Mouse (Mus musculus) embryo, embryonic 10.5 days (tissue): ENCODE measurements around the gene Slc26a6.

Experiments
- DNase-seq: peaks from one replicate; pipeline ENCODE4 v3.0.0-alpha.2; 2015; ENCODE audit warnings: low spot score

Gene Slc26a6

DNA sequence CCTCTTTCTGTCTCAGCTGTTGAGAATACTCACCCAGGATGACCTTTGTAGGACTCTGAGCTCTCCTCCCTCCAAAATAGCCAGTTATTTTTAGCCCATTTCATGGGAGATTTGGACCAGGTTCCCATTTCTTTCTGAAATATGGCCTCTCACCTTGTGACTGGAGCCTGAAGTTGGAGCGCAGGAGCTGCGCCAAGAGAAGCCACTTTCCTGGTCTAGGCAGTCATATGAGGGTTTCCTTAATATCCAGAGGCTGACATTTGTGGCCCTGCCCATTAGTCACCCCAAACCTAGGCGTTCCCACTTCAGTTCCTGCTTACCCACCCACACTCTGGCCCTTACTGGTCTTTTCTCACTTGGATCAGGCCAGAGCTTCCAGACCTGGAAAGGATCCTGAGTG, at the start of gene Slc26a6:
Gene Slc26a6, plus strand, starts transcription at position 308 of the 400 bp plus-strand sequence.
- DNase-seq = no peak

DNA sequence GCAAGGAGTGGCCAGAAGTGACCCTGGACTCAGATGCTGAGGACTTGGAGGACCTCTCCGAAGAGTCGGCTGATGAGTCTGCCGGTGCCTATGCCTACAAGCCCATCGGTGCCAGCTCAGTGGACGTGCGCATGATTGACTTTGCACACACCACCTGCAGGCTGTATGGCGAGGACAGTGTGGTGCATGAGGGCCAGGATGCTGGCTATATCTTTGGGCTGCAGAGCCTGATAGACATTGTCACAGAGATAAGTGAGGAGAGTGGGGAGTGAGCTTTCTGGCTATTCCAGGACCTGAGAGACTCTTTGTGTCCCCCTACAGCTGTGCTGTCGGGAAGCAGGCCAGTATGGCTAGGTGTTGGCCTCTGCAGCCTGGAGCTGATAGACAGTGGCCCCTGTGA, 47.3 kb upstream of the Slc26a6 start:
- no peak for DNase-seq

GRCm38 (mm10) chr9:108806379-108806778, 46.7 kb upstream of the Slc26a6 start:
- no peak for DNase-seq

- DNase-seq = no peak
Measured at GRCm38 (mm10) chr9:108806831-108807230, 46.3 kb upstream of the Slc26a6 start.

DNA sequence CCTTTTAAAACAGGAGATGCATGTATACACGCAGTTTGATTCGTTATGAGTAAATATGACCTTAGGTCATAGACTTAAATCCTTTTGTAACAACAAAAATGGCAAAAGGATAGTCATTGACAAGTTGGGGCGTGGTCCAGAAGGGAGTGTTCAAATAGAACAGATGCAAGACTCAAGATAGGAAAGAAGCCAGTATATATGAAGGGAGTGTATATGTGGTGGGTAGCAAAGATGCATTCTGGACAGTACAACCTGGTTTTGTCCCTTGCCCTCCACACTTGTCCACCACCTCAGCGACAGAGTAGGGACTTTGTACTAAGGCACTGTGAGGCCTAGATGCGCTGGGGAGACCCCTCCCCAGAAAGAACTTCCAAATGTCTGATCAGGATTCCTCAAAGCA, 45.4 kb upstream of the Slc26a6 start:
- no peak for DNase-seq

- DNase-seq = peak; percentile 96
Measured at GRCm38 (mm10) chr9:108808163-108808665, 44.9 kb upstream of the Slc26a6 start, which contains the start of gene Nckipsd. TSS of gene Nckipsd (plus strand) at chr9:108808368.

- no peak for DNase-seq
Measured at GRCm38 (mm10) chr9:108809188-108809587, 43.9 kb upstream of the Slc26a6 start.

DNA sequence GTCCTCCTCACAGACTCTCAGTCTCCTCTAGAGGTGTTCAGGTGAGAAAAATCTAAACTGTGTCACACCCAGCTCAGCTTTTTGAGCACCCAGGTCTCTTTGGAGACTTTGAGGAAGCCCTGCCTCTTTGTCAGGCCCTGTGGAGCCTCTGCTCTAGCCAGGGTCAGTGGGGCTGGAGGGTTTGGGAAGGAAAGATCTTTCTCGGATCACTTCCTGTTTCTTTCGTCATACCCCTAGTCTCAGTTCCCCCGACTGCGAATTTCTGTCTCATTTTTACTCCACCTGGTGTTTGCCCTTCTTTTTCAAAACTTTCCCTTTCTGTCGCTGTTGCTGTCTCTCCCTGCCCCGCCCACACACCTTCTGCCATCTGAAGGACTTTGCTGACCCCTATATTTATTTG, 43.4 kb upstream of the Slc26a6 start:
- no peak for DNase-seq

- no peak for DNase-seq
Measured at GRCm38 (mm10) chr9:108810516-108810915, 42.6 kb upstream of the Slc26a6 start.

DNA sequence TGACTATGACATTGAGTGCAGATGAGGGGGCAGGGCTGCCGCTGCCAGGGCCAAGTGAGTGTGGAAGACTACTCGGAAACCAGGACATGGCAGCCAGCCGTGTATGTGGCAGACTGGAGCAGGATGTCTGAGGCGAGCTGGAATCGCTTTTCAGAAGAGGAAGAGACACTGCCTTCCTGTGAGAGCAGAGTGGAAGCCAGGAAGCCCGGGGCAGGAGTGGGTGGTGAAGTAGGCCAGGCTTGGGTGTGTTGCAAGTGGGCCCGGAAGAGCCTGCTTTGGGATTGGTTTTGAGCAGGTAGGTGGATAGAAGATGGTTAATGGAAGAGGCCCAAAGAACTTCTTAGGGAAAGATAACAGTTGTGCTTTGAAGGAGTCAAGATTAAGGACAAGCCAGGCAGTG, 37.5 kb upstream of the Slc26a6 start:
- no peak for DNase-seq

DNA sequence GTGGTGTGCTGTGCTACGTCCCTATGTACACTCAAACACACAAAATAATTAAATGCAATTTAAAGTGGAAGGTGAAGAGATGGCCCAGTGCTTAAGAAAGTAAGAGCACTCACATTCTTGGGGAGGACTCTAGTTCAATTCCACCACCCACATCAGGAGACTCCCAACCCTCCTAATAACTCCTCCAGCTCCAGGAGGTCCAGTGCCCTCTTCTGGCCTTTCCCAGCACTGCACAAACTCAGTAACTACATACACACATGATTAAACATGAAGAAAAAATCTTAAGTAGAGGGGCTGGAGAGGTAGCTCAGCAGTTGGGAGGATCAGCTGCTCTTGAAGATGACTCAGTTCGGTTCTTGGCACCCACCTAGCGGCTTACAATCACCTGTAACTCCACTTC, 33.6 kb upstream of the Slc26a6 start:
- peak; percentile 76 for DNase-seq

DNA sequence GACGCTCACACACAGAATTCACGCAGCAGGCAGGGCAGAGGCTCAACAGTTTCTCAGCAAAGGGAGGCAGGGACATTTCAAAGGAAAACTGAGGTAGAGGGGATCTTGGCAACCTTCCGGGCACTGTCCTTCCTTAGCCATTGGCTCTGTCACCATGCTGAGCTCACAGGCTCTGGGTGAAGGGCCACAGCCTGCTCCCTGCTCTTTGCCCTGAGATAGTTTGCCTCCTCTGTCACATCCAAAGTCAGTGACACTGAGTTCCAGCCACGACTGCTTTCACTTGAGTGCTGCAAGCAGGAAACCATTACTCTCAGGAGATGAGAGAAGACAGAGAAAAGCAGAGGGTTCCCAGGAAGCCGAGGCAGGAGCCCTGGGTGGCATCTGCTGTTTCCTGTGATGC, 33.0 kb upstream of the Slc26a6 start:
- no peak for DNase-seq

- DNase-seq = peak; percentile 43
Measured at GRCm38 (mm10) chr9:108824144-108824685, 28.9 kb upstream of the Slc26a6 start.

DNA sequence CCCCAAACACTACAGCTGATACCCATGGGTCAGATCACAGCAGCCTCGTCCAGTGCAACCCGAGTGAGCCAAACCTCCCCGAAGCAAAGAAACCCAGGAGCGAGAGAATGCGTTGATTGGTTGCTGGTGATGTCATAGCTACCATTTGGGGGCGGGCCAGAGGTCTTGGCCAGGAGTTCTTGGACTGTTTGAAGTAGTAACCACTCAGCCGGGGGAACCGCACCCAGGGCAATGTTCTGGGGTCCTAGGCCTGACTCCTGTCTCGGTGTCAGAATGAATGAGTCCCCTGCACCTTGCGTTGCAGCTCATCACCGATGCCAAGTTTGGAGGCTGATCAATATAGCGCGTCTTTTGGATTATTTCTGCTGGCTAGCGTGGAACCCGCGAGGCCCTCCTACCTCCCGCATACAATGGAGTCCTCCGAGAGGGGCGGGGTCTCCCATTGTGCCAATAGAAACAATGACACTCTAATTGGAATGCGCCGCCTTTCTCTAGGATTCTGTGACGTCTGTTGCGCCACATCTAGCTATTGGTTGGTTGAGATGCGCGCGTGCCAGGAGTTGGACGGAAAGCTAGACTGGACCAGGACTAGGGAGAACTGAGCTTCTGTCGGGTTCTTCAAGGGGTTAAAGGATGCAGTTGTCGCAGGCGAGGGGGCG, 28.2 kb upstream of the Slc26a6 start:
- peak; percentile 85 for DNase-seq

- peak; percentile 93 for DNase-seq
Measured at GRCm38 (mm10) chr9:108825820-108826699, 27.0 kb upstream of the Slc26a6 start, which contains the start of gene Celsr3. TSS of gene Celsr3 (plus strand) at chr9:108826320.

DNA sequence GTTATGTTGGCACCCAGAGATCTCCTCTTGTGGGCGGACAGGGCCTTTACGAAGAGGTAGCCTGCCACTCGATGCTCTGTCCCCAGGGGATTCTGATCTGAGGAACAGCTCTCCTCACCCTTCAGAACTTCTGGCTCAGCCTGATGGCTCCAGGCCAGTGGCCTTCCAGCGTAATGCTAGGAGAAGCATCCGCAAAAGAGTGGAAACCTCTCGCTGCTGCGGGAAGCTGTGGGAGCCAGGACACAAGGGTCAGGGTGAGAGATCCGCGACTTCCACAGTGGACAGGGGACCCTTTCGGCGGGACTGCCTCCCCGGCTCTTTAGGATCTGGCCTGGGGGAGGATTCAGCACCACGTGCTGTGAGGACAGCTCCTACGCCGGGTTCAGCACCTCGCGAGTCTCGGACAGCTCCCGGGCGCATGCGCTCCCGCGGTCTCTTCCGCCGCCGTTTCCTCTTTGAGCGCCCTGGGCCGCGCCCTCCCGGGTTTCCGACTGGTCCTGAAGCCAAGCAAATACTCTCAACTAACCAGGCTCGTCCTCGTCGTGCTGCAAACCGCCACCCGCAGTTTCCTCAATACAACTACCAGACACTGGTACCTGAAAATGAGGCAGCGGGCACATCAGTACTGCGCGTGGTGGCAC, 26.3 kb upstream of the Slc26a6 start:
- peak; percentile 79 for DNase-seq

- no peak for DNase-seq
Measured at GRCm38 (mm10) chr9:108827454-108827853, 25.6 kb upstream of the Slc26a6 start.

DNA sequence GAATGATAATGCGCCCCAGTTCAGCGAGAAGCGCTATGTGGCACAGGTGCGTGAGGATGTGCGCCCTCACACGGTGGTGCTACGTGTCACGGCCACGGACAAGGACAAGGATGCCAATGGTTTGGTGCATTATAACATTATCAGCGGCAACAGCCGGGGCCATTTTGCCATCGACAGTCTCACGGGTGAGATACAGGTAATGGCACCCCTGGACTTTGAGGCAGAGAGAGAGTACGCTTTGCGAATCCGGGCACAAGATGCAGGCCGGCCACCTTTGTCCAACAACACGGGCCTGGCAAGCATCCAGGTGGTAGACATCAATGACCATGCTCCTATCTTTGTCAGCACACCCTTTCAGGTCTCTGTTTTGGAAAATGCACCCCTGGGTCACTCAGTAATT, 25.2 kb upstream of the Slc26a6 start:
- DNase-seq = no peak

GRCm38 (mm10) chr9:108831637-108832036, 21.4 kb upstream of the Slc26a6 start:
- DNase-seq = no peak

- DNase-seq = peak; percentile 98
Measured at GRCm38 (mm10) chr9:108832390-108833108, 20.5 kb upstream of the Slc26a6 start.

DNA sequence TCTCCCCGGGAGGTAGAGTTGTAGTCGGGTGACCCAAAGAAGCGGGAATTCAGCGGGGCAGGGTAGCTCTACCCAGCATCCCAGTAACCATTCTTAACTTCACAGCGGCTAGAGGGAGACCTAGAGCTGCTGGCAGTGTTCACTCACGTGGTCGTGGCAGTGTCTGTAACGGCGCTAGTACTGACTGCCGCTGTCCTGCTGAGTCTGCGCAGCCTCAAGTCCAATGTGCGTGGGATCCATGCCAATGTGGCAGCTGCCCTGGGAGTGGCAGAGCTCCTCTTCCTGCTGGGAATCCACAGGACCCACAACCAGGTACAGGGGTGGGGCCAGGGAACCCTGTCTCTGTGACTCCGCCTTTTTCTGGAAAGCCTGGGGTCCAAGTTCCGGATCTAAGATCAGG, 10.1 kb upstream of the Slc26a6 start:
- peak; percentile 22 for DNase-seq

GRCm38 (mm10) chr9:108845390-108845789, 7.7 kb upstream of the Slc26a6 start:
- DNase-seq = peak; percentile 3
